Mouse (Mus musculus) lung, adult 2 months (tissue): ENCODE measurements around the gene Cd247.

ENCODE experiments used
- CTCF ChIP-seq: fragments of 200-500 bp; IDR thresholded peaks from 2 replicates; pipeline ENCODE4 v1.5.1; 2011; ENCODE audit warnings: mild to moderate bottlenecking, low read length, control low read depth; ENCODE audit not compliant: insufficient read depth
- POLR2A ChIP-seq: fragments of 200-500 bp; IDR thresholded peaks from 2 replicates; pipeline ENCODE4 v1.6.1; 2011; ENCODE audit warnings: low read depth, mild to moderate bottlenecking, control low read depth, low read length, borderline replicate concordance; ENCODE audit errors: extremely low read depth

- TF ChIP-seq CTCF (no peak), POLR2A (no peak)
These were observed 72.1 kb downstream of the Cd247 start for GRCm38 (mm10) chr1:165860373-165861234.
